Mouse (Mus musculus): Measurements from ENCODE around the gene Ptf1a. TPM values are rescaled to one million over a fixed set of nuclear protein-coding genes. Genes with fewer than 3 reads are reported as not detected.
A peak's percentile ranks its signal among the peaks of the same experiment; 100 is the strongest.

Ptf1a gene
- polyA plus RNA-seq, 1 experiment from 2014 or later = not detected

DNA sequence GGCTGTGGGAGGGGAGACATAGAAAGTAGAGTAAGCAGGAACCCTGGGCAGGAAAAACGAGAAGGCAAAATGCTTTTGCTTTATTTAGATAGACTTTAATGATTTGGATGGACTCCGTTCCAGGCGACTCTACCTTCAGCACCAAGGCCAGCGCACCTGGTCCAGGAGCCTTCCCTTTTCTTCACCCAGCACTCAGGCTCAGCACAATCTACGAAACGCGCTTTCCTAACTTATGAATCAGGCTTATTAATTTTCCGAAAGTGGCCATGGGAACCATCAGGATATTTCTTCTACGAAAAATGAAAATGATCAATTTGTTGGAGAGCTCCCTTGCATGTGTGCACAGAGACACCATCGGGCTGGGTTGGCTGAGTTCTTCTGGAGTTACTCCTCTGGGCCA, 16.4 kb upstream of the Ptf1a start:
- Histone ChIP-seq H3K27me3 (ENCODE audit: insufficient read depth, low read length) (peaks cover 80% of the 10 kb centered on the region), H3K36me3 (ENCODE audit: insufficient read depth, low read length) (no peaks in the 10 kb centered on the region), H3K4me1 (ENCODE audit: insufficient read depth, low read length) (no peaks in the 10 kb centered on the region), H3K9me3 (ENCODE audit: low read length) (no peaks in the 10 kb centered on the region), H3K4me3 (ENCODE audit: low read length) (no peak overlapping the region), H3K9ac (replicated peaks; ENCODE audit: low read length) (no peak overlapping the region), H3K27ac (ENCODE audit: low read length) (no peak overlapping the region), H3K4me2 (replicated peaks; ENCODE audit: low read depth, low read length) (no peak overlapping the region)
- peak; percentile 59; the same call in 1 of the 2 replicates for ATAC-seq (ENCODE audit: low FRiP score, low TSS enrichment)
- WGBS = 3% methylated on average over 10 of the region's 10 CpGs

DNA sequence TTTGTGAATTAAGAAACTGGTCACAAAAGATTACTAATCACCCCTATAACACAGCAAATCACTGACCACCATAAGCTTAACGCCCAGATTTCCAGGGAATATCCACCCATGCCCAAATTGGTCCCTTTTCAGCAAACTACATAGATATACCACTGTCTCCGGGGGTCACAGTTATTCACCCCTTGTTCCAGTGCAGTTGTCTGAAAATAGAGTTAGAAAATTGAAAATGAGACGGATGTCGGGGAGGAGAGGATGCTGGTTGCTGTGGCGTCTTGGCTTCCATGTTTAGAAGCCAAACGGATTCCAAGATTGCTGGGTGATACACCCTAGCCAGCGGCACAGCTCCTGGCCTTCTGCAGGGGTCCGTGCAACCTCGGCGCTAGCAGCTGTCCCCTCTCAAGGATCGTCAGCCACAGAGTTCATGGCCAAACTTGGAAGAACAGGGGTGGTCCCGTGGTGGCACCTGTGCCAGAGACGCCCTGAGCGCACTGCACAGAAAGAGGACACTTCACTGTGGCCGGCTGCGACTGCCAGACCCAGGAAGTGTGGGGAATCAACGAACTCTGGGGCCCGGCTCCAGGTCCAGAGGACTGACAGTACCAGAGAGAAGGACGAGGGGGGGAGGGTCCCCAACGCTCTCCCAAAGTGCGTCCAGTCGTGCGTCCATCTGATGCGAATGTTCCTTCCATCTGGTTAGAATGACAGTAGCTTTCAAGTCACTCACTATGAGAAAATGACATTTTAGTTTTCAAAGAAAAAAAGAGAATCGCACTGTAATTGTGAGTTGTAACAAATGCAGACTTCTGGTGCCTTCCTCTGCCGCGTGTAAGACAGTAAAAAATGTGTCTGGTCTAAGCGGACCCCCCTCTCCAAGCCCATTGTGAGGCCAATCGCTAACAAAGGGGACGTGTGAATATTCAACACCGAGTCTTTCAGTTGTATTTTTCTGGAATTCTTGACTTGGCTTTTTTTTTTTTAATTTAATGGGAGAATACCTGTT, 15.5 kb upstream of the Ptf1a start:
- no peak for ATAC-seq (ENCODE audit: low FRiP score, low TSS enrichment)
- no peaks in the 10 kb centered on the region for H3K36me3 ChIP-seq (ENCODE audit: insufficient read depth, low read length)
- H3K27ac ChIP-seq (ENCODE audit: low read length) = no peak overlapping the region
- no peaks in the 10 kb centered on the region for H3K9me3 ChIP-seq (ENCODE audit: low read length)
- 3% methylated on average over 31 of the region's 31 CpGs for WGBS
- H3K4me1 ChIP-seq (ENCODE audit: insufficient read depth, low read length) = no peaks in the 10 kb centered on the region
- H3K27me3 ChIP-seq (ENCODE audit: insufficient read depth, low read length) = peaks cover 83% of the 10 kb centered on the region
- no peak overlapping the region for H3K9ac ChIP-seq (replicated peaks; ENCODE audit: low read length)
- H3K4me2 ChIP-seq (replicated peaks; ENCODE audit: low read depth, low read length) = no peak overlapping the region
- no peak overlapping the region for H3K4me3 ChIP-seq (ENCODE audit: low read length)

DNA sequence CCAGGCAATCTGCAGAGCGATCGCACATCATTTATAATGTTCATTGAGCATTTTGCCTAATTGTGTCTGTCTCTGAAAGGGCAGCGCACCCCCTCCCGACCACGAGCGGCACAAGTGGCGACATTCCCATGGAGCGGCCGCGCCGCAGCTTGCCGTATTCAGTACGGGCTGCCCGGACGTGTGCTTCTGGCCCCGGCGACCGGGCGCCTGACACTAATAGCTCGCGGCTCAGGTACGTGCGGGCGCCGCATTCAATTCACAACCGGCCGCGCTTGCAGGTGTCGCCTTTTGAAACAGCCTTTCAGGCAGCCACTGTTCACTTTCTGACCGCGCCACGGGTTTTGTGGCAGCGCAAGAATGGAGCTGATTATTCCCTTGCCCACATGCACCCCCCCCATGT, 14.7 kb upstream of the Ptf1a start:
- no peak overlapping the region for H3K4me2 ChIP-seq (replicated peaks; ENCODE audit: low read depth, low read length)
- peaks cover 87% of the 10 kb centered on the region for H3K27me3 ChIP-seq (ENCODE audit: insufficient read depth, low read length)
- no peak overlapping the region; the same call in 1 of the 2 replicates for H3K4me3 ChIP-seq (ENCODE audit: low read length)
- WGBS = under 1% methylated on average over 33 of the region's 33 CpGs
- H3K9ac ChIP-seq (replicated peaks; ENCODE audit: low read length) = no peak overlapping the region
- no peak for ATAC-seq (ENCODE audit: low FRiP score, low TSS enrichment)
- H3K4me1 ChIP-seq (ENCODE audit: insufficient read depth, low read length) = no peaks in the 10 kb centered on the region
- H3K36me3 ChIP-seq (ENCODE audit: insufficient read depth, low read length) = no peaks in the 10 kb centered on the region
- no peaks in the 10 kb centered on the region for H3K9me3 ChIP-seq (ENCODE audit: low read length)
- H3K27ac ChIP-seq (ENCODE audit: low read length) = no peak overlapping the region

DNA sequence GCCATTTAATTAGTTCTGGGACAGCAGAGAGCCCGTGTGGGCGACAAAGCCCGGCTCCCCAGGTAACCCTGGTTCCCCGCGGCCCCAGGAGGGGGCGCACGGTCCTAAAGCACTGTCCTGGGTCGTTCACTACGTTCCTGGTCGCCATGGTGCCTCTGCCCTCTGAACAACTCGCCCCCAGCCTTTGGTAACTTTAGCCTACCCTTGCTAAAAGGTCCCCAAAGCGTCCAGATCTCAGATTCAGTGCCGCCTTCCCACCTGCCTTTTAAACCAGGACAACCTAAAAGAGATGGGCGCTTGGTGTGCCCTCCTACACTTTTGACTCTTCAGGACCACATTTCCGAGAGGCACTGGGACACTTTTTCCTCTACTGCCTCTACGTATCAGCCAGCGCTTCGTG, 14.3 kb upstream of the Ptf1a start:
- Histone ChIP-seq H3K4me3 (ENCODE audit: low read length) (no peak overlapping the region; the same call in 1 of the 2 replicates), H3K4me2 (replicated peaks; ENCODE audit: low read depth, low read length) (no peak overlapping the region), H3K27ac (ENCODE audit: low read length) (no peak overlapping the region), H3K27me3 (ENCODE audit: insufficient read depth, low read length) (peaks cover 90% of the 10 kb centered on the region), H3K4me1 (ENCODE audit: insufficient read depth, low read length) (no peaks in the 10 kb centered on the region), H3K36me3 (ENCODE audit: insufficient read depth, low read length) (no peaks in the 10 kb centered on the region), H3K9me3 (ENCODE audit: low read length) (no peaks in the 10 kb centered on the region), H3K9ac (replicated peaks; ENCODE audit: low read length) (no peak overlapping the region)
- under 1% methylated on average over 18 of the region's 18 CpGs for WGBS
- ATAC-seq (ENCODE audit: low FRiP score, low TSS enrichment) = 0 out of 2 replicates have a peak, but pooled peaks have one; percentile 54

DNA sequence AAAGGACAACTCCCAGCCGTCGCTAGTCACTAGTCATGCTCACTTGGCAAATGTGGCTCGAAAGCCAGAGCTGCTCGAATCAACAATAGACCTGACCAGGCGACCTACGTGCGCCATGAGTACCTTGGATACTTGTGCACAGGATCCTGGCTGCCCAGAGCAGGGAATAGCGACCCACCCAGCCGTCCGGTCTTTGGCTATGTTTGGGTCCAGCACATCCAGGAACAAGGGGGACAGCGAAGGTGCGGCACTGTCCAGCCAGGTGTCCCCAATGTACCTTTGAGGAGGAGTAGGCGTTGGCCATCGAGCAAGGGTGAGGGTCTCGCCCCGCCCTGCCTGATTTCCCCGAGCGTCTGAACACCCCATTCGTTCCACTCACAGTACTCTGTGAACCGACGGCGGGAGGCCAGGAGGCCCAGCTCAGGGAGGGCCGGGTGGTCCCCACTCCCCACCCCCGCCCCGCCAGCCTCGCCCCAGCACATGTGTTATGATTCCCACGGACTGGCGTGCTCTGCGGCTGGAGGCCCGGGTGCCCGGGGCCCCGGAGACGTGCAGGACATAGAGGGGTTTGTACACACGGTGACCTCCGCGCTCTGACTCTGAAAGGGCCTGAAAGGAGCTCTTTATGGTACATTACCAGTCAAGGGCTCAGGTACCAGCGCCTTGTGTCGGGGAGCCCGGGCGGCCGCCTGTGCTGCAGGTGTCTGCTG, 13.7 kb upstream of the Ptf1a start:
- H3K4me3 ChIP-seq (ENCODE audit: low read length) = no peak overlapping the region
- H3K9me3 ChIP-seq (ENCODE audit: low read length) = no peaks in the 10 kb centered on the region
- no peaks in the 10 kb centered on the region for H3K36me3 ChIP-seq (ENCODE audit: insufficient read depth, low read length)
- peaks cover 84% of the 10 kb centered on the region for H3K27me3 ChIP-seq (ENCODE audit: insufficient read depth, low read length)
- H3K9ac ChIP-seq (replicated peaks; ENCODE audit: low read length) = no peak overlapping the region
- no peaks in the 10 kb centered on the region for H3K4me1 ChIP-seq (ENCODE audit: insufficient read depth, low read length)
- ATAC-seq (ENCODE audit: low FRiP score, low TSS enrichment) = no peak
- no peak overlapping the region for H3K27ac ChIP-seq (ENCODE audit: low read length)
- no peak overlapping the region for H3K4me2 ChIP-seq (replicated peaks; ENCODE audit: low read depth, low read length)
- 1% methylated on average over 41 of the region's 41 CpGs for WGBS

DNA sequence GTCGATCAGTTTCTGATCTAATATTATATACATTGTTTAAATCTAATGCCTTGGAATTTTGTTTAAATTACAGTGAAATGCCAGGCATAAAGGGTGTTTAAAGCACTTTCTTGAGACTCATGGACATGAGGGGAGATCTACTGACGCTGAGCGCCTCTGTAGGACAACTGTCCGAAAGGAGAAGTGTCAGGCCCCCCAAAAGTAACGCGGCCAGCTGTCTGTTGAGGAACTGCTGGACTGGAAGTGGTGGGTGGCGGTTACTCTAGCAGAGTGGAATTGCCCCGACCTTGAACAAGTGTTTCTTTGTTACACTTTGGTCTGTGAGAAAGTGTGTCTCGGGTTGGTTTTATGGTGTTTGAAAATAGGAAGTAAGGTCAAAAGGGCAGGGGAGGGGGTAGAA, 1.1 kb upstream of the Ptf1a start:
- H3K4me2 ChIP-seq (replicated peaks; ENCODE audit: low read depth, low read length) = no peak overlapping the region
- ATAC-seq (ENCODE audit: low FRiP score, low TSS enrichment) = no peak
- no peak overlapping the region for H3K27ac ChIP-seq (ENCODE audit: low read length)
- no peak overlapping the region for H3K4me3 ChIP-seq (ENCODE audit: low read length)
- peaks cover 86% of the 10 kb centered on the region for H3K27me3 ChIP-seq (ENCODE audit: insufficient read depth, low read length)
- 3% methylated on average over 9 of the region's 9 CpGs for WGBS
- no peaks in the 10 kb centered on the region for H3K36me3 ChIP-seq (ENCODE audit: insufficient read depth, low read length)
- peaks cover 10% of the 10 kb centered on the region for H3K4me1 ChIP-seq (ENCODE audit: insufficient read depth, low read length)
- H3K9me3 ChIP-seq (ENCODE audit: low read length) = no peaks in the 10 kb centered on the region
- H3K9ac ChIP-seq (replicated peaks; ENCODE audit: low read length) = no peak overlapping the region

DNA sequence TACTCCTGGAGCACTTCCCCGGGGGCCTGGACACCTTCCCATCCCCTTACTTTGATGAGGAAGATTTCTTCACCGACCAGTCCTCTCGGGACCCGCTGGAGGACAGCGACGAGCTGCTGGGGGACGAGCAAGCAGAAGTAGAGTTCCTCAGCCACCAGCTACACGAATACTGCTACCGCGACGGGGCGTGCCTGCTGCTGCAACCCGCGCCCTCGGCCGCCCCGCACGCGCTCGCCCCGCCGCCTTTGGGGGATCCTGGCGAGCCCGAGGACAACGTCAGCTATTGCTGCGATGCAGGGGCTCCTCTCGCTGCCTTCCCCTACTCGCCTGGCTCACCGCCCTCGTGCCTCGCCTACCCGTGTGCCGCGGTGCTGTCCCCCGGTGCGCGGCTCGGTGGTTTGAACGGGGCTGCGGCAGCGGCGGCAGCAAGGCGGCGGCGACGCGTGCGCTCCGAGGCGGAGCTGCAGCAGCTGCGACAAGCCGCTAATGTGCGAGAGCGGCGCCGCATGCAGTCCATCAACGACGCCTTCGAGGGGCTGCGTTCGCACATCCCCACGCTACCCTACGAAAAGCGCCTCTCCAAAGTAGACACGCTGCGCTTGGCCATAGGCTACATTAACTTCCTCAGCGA, 523 bp downstream of the Ptf1a start:
- WGBS = under 1% methylated on average over 66 of the region's 67 CpGs
- H3K9ac ChIP-seq (replicated peaks; ENCODE audit: low read length) = no peak overlapping the region
- no peaks in the 10 kb centered on the region for H3K36me3 ChIP-seq (ENCODE audit: insufficient read depth, low read length)
- no peaks in the 10 kb centered on the region for H3K9me3 ChIP-seq (ENCODE audit: low read length)
- H3K27ac ChIP-seq (ENCODE audit: low read length) = no peak overlapping the region
- H3K4me1 ChIP-seq (ENCODE audit: insufficient read depth, low read length) = peaks cover 10% of the 10 kb centered on the region
- no peak for ATAC-seq (ENCODE audit: low FRiP score, low TSS enrichment)
- H3K4me3 ChIP-seq (ENCODE audit: low read length) = peak overlapping the region; percentile 33
- H3K27me3 ChIP-seq (ENCODE audit: insufficient read depth, low read length) = peaks cover 98% of the 10 kb centered on the region
- H3K4me2 ChIP-seq (replicated peaks; ENCODE audit: low read depth, low read length) = peak overlapping the region; percentile 44

DNA sequence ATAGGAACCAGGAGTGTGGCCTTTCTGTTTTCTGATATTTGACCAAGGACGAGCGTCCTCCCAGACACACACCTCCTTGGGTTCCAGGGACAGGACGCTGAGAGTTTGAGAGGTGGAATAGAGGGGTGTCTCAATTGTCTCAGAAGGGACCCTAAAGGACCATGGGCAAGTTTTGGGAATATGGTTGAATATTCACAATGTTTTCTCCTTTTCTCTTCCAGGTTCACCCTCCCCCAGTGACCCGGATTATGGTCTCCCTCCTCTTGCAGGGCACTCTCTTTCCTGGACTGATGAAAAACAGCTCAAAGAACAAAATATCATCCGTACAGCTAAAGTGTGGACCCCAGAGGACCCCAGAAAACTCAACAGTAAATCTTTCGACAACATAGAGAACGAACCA, 1.3 kb downstream of the Ptf1a start:
- Histone ChIP-seq H3K27me3 (ENCODE audit: insufficient read depth, low read length) (peaks cover 98% of the 10 kb centered on the region), H3K4me1 (ENCODE audit: insufficient read depth, low read length) (peaks cover 10% of the 10 kb centered on the region), H3K4me3 (ENCODE audit: low read length) (no peak overlapping the region), H3K27ac (ENCODE audit: low read length) (no peak overlapping the region), H3K36me3 (ENCODE audit: insufficient read depth, low read length) (no peaks in the 10 kb centered on the region), H3K4me2 (replicated peaks; ENCODE audit: low read depth, low read length) (no peak overlapping the region), H3K9ac (replicated peaks; ENCODE audit: low read length) (no peak overlapping the region), H3K9me3 (ENCODE audit: low read length) (no peaks in the 10 kb centered on the region)
- 3% methylated on average over 7 of the region's 7 CpGs for WGBS
- no peak for ATAC-seq (ENCODE audit: low FRiP score, low TSS enrichment)

DNA sequence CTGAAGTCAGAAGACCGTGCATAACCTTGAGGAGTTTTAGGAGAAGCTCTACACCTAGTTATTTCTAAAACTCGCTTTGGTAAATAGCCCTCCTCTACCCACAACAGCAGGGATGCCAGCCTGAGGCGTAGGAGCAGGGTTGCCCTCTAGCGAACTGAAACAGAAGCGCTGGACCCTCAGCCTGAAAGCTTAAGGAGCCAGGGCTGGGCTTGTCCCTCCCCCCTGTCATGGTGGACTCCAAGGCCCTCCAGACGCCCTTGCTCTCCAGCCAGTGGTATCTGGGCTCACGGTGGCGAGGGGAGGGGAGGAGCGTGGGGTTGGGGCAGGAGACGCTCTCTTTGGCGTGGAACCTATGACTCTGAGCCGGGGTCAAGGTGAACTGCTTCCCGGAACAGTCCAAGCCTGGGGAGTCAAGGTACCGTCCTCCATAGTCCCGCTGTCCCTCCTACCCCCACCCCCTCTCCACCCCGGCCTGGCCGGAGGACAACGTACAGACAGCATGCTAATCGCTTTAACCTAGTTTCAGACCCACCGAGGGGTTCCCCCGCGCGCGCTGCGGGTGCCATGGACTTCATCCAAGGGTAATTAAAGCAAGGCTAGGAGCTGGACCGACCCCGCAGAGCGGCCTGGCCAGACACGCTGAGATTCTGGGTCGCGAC, 2.7 kb downstream of the Ptf1a start:
- H3K4me3 ChIP-seq (ENCODE audit: low read length) = peak overlapping the region; percentile 28
- H3K9me3 ChIP-seq (ENCODE audit: low read length) = no peaks in the 10 kb centered on the region
- no peak for ATAC-seq (ENCODE audit: low FRiP score, low TSS enrichment)
- peaks cover 10% of the 10 kb centered on the region for H3K4me1 ChIP-seq (ENCODE audit: insufficient read depth, low read length)
- no peak overlapping the region for H3K27ac ChIP-seq (ENCODE audit: low read length)
- no peaks in the 10 kb centered on the region for H3K36me3 ChIP-seq (ENCODE audit: insufficient read depth, low read length)
- peaks cover 98% of the 10 kb centered on the region for H3K27me3 ChIP-seq (ENCODE audit: insufficient read depth, low read length)
- no peak overlapping the region for H3K9ac ChIP-seq (replicated peaks; ENCODE audit: low read length)
- peak overlapping the region; percentile 34; the same call in 1 of the 2 replicates for H3K4me2 ChIP-seq (replicated peaks; ENCODE audit: low read depth, low read length)
- WGBS = under 1% methylated on average over 31 of the region's 31 CpGs

Measured in kidney, embryonic 16.5 days (tissue).